Mouse (Mus musculus): ENCODE measurements around the gene Pir.

DNA sequence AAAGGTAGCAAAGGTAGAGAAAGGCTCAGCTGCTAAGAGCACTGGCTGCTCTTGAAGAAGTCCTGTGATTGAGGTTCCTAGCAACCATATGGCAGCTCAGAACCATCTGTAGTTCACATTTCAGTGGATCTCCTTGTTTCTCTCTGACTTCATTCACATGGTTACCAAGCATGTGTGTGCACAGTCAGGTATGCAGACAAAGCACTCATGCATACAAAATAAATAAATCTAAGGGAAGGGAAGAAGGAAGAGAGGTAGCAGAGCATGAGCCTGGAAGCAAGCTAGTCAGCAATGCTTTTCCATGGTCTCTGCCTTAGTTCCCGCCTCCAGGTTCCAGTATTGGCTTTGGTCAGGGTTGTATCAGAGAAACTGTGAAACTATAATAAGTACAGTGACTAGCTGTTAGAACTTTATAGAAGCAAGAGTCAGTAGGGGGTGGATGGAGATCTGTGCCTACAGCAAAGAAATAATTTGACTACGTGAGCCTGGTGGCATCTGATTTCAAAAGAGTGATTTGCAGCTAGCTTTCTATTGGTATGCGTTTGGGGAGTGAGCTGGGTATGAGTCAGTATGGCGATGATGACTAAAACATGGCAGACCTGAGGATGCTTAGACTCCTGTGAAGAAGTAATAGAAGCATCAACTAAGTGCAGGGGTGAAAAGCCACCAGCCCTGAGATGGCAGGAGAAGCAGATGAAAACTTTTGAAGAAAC, 96.1 kb downstream of the Pir start:
- no peak for TF ChIP-seq CTCF (IDR thresholded peaks at IDR 0.05; ENCODE audit: extremely low read depth, insufficient read depth, low read length)
- TF ChIP-seq POLR2A (IDR thresholded peaks at IDR 0.05; ENCODE audit: extremely low read depth, insufficient read depth, low read length) = no peak
